Mouse (Mus musculus) heart, postnatal 0 days (tissue): ENCODE measurements around the gene Peli2.

Experiments
- CTCF ChIP-seq: IDR thresholded peaks from 2 replicates; pipeline ENCODE4 v1.5.1; 2016; ENCODE audit warnings: antibody characterized with exemption, control low read depth, low read depth
- EP300 ChIP-seq: IDR thresholded peaks from 2 replicates; pipeline ENCODE4 v1.6.1; 2016; ENCODE audit warnings: antibody characterized with exemption, low read depth

- no peak for TF ChIP-seq CTCF
- no peak for TF ChIP-seq EP300
These were observed 93.0 kb downstream of the Peli2 start for GRCm38 (mm10) chr14:48213593-48213992.
